Mouse (Mus musculus) left cerebral cortex, adult 6 months (tissue): ENCODE results near the gene Vmn2r66. TPM values are rescaled to one million over a fixed set of nuclear protein-coding genes. Genes with fewer than 3 reads are reported as not detected.

ENCODE experiments used
- long read RNA-seq, 2 experiments: library from polyadenylated mRNA; unstranded; transcript quantifications; one replicate each; pipeline ENCODE4 v2.0.0; 2019 to 2020
- polyA plus RNA-seq: library from polyadenylated mRNA; unstranded; fragments of <200 nt; fragmentation: Nextera tagmentation; gene quantifications from 2 replicates; pipeline ENCODE4 v1.2.3, GENCODE M21; 2021

The Vmn2r66 gene
- not detected in 2 replicates for polyA plus RNA-seq
- long read RNA-seq, experiment 1: 0 reads
- long read RNA-seq, experiment 2: 0 reads

GRCm38 (mm10) chr7:85012168-85012567 lies at the start of gene Vmn2r66:
Vmn2r66 (minus strand) TSS chr7:85012268.

GRCm38 (mm10) chr7:84964015-84964414 lies 48.1 kb downstream of the Vmn2r66 start, which contains the start of gene Vmn2r65:
Vmn2r65 (minus strand) TSS chr7:84964115.

Other genes starting within 250 kb of the Vmn2r66 start
- not detected in 2 replicates for gene Olfr291, start 158.7 kb downstream of the Vmn2r66 start, polyA plus RNA-seq
- not detected in 2 replicates for gene Vmn2r65, start 48.2 kb downstream of the Vmn2r66 start, polyA plus RNA-seq
- gene Vmn2r67, start 143.7 kb upstream of the Vmn2r66 start, polyA plus RNA-seq: not detected in 2 replicates
- not detected in 2 replicates for gene Vmn2r68, start 225.5 kb upstream of the Vmn2r66 start, polyA plus RNA-seq